Mouse (Mus musculus) left cerebral cortex, postnatal 25 days (tissue): ENCODE data around the gene Morn1. TPM values are rescaled to one million over a fixed set of nuclear protein-coding genes. Genes with fewer than 3 reads are reported as not detected.
"Not testable (repeated sequence)": the region's sequence is repeated elsewhere in the genome, so short reads cannot be mapped to it uniquely, and the experiment has no call there.

ENCODE experiments used
- DNase-seq, 2 experiments: peaks; one replicate each; pipeline ENCODE4 v3.0.0; 2022; ENCODE audit warnings: low spot score in 2 of 2, mixed read lengths in 1 of 2
- intact Hi-C: fragments of 180-260 bp; cut with DNase I; formaldehyde crosslinking; loops from one replicate; pipeline ENCODE4 v1.15.1; 2025
- total RNA-seq, 2 experiments: library from RNA; stranded (reverse); gene quantifications; 2 replicates each; pipeline ENCODE4 v1.2.3; 2021

Morn1 gene
- total RNA-seq, 2 experiments from 2014 or later = 8.6 to 9.7 TPM

DNA sequence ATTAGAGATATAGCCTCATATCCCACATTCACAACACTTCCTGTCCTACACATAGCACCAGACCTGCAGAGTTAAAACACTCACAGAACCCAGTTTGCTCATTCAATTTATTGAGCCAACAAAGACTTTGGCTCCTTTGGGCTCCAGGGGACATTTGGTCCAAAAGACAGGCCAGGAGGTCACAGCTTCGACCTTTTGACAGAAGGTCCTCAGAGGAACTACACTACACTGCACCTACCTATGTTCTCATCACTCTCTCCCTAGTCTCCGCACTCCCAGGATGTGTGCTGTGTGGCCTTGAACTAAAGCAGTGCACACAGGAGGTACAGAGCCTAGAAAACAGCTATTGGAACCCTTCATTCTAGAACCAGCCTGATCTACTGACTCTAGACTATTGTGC, 10.6 kb upstream of the Morn1 start:
- no peak for DNase-seq
- intact Hi-C loops = no loop called here

DNA sequence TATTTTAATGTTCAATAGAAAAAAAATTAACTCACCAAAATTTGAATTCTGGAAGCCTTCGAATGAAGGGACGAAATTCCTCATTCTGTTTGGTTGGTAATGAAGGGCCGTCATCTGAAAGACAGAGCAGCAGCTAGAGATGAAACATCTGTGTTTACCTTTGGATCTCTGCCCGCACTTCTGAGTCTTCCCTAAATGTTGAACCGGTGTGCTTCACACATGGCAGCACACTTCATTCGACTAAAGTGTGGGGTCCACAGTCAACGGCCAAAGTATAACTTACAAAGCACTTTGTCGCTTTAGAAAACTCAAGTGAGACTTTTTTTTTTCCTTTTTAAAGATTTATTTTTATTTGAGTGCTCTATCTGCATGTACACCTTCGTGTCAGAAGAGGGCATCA, 9.7 kb upstream of the Morn1 start:
- intact Hi-C loops = no loop called here

DNA sequence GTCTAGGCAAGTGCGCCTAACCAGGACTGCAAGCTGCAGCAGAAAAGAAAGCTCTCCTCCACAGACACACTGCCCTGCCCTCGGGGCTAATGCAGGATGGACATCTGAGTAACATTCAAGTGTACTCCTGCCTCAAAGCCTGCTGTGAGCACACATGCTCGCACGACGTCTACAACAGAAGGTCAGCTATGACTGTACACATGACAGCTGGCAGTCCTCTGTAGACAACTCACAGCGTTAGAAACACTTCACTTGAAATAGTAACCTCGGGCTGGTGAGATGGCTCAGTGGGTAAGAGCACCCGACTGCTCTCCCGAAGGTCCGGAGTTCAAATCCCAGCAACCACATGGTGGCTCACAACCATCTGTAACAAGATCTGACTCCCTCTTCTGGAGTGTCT, 7.6 kb upstream of the Morn1 start:
- intact Hi-C loops, DNase-seq: not testable (repeated sequence)

More for the DNA sequence above, 9.7 kb upstream of the Morn1 start:
- DNase-seq = no peak

DNA sequence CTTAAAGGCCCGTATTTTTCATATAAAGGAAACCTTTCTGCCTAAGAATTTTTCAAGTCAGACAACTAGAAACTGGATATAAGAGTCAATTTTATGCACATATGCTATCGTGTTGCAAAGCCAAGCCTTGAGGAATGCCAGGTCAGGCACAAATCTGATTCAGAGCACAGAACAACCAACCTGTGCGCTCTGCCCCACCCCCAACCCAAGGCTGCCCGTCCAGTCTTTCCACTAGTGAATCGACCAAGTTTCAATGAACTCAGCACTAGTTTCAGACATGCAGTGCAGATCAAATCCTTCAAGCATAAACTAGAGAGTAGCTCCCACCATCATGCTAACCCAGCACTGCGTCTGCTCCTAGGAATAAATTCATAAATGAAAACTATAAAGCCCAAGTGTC, 6.7 kb upstream of the Morn1 start:
- intact Hi-C loops = no loop called here
- DNase-seq = no peak

DNA sequence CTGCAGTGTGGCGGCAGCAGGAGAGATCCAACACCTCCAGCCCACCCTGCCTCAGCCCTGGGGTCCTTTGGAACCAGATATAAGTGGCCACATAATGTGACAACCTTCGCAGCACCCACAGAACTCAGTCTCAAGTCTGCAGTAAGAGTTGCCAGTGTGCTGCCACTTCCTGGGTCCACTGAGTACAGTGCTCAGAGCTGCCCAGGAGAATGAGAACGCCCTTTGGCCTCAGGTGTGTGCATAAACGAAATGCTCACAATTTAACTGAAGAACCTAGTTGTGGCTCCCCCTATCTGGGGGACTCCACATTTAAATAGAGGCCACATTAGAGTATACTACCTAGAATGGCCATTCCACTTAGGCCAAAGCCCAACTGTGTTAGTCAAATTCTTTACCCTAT, 2.8 kb upstream of the Morn1 start:
- no peak for DNase-seq
- intact Hi-C loops = no loop called here

DNA sequence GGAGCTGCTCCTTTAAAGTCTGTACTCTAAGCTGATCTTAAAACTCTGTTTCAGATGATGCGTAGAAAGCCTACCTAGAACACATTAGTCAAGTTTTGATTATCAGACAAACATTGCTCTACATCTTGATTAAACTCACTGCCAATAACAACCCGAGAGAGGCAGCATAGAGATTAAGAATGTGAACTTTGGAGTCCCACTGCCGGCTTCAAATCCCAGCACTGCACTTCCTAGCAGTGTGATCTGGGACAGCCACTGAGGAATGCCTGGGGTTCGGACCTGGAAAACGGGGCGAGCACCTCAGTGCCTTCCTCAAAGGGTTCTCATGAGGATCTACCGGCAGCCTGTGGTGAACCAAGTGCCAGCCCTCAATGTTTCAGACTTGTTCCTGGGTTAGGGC, 2.0 kb upstream of the Morn1 start:
- intact Hi-C loops = no loop called here

DNA sequence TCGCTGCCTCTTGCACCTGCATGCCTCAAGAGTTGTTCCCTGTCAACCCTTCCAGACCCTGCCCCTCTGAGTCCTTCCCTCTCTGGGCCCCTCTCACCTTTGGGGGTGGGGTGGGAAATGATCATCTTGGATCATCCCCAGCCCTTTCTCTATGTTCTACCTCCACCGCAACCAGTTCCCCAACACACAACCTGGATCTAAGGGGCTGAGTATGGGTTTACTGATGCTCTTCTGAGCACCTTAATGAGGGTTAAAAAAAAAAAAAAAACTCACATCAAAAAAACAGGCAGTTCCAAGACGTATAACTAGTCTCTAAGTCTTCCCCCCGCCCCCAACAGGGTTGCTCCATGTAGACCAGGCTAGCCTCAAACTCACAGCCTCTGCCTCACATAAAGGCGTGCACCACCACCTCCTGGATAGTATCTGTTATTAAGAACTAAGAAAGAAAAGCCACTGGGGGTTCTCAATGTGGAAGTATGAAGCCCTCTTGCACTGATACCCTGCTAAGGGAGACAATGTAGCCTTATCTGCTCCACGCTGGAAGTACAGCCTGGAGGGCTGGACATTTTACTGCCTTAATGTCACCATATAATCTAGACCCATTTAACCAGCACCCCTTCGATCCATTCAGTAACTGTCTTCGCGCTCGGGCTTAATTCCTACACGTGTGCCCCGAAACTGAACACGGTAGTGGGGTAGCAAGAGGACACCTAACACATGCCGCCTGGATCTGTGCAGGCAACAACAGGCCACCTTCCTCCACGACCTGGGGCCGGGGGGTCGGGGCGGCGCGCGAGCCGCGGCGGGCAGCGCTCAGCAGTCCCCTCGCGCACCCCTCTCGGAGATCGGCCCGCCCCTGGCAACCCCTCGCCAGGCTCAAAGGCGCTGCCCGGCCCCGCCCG, 920 bp upstream of the Morn1 start:
- intact Hi-C loops = no loop called here
- no peak for DNase-seq

More for the DNA sequence above, 2.0 kb upstream of the Morn1 start:
- no peak for DNase-seq

DNA sequence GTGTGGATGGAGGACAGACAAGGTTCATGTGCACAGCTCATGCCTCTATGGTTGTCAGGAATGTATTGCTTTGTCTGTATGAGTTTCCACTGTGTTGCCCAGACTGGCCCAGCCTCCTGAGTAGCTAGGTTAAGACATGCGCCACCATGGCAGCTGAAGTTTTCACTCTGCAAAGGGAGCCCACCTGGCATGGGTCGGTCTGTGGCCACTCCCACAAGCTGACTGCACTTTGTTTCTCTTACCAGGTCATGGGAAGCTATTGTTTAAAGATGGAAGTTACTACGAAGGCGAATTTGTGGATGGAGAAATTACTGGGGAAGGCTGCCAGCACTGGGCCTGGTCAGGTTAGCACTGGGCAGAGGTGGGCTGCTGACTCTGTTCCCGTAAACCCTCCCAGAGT, 2.9 kb downstream of the Morn1 start:
- intact Hi-C loops = no loop called here
- no peak for DNase-seq

DNA sequence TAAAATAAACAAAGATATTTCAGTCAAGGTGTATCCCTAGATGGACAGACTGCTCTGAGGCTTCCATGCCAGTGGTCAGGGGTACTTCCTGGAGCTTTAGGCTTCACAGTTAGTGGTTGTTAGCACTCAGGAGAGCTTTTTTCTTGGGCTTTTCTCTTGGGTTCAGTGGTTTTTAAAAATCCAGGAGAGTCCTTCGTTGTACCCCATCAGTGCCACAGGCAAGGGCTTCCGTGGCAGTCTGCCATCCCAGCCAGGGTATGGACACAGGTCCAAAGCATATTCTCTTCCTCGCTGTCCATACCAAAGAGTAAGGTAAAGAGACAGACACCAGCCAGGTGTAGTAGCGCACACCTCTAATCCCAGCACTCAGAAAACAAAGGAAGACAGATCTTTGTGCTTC, 3.8 kb downstream of the Morn1 start:
- no peak for DNase-seq
- intact Hi-C loops = no loop called here

DNA sequence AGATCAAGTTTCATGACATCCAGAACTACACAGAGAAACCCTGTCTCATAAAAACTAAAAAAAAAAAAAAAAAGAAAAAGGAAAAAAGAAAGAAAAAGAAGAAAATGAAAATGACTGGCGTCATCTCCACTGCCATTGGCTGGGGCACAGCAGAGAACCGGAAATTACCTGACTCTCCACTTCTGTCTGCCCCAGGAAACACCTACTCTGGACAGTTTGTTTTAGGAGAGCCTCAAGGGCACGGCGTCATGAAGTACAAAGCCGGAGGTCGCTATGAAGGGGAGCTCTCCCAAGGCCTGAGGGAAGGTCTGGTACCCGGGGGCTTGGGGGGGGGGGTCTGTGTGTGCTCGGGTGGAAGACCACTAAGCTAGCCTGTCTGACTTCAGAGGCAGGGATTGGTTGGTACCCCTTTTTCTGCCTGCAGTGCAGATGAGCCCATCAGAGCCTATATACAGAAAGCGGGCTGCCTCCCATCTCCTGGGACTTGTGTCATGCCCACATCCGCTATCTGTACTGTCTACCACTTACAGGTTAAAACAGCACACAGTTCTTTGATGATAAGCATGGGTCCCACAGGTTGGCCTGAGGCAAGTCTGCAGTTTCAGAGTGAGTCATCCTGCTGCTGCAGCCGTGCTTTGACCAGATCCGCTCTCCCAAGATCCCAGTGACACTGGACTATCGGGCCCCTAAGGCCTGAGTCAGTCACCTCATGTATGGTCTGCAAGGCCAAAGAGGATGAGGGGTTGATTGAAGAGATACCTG, 4.5 kb downstream of the Morn1 start:
- intact Hi-C loops = no loop called here
- no peak for DNase-seq

DNA sequence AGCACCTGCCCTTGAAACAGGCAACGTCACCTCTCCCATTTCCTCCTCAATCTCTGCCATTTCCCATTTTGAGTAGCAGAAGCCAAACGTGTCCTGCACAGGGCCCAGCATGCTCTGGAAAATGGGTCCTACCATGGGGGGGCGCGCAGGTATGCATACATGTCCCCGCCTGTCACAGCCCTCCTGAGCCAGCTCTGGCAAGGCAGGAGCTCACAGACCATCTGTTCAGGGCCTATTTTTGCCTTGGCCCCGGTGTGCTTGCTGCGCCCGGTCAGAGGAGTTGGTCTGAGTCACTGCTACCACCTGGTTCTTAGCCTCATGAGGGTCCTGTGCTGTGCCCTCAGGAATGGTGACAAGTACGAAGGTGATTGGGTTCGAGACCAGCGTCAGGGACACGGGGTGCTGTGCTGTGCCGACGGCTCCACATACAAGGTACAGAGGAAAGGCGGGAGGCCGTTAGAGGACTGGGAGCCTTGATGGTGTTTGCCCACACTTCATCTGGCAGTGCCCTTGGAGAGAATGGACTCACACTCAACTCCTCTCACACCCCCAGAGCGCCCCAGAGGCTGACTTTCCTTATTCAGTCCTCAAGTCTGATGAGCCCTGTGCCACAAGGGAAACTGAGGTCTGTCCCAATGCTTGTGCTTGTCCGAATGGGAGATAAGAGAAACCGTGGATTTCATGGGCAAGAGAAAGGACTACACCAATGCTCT, 6.5 kb downstream of the Morn1 start:
- DNase-seq = no peak
- intact Hi-C loops = no loop called here

DNA sequence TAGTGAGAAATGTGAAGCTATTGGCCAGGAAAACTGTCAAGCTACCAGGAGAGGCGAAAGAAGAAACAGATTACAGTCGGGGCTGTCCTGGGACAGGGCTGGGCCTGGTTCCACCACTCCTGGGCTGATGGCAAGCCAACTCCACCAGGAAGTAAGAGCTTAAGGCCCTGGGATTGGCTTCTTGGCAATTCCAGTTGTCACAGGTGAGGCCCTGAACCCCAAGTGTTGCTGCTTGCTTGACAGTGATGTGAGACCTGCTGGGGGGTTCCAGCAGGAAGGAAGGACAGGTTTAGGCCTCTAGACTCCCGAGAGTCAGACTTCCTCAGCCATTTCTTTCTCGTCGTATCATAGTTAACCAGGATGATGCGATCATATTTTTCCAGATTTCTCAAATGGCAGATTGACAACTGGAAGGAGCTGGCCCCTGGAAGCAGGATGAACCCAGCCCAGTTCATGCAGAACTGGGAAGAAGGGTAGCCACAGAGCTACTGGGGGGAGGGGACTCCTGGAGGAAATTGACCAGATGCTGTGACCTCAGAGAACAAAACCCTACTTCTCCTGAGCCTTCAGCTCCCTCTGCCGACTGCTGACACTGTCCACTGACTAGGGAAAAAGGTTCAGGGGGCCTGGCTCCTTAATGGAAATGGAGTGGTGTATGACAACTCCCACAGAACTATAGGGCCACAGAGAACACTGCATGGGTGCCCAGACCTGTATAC, 7.2 kb downstream of the Morn1 start:
- DNase-seq = no peak
- intact Hi-C loops = no loop called here

DNA sequence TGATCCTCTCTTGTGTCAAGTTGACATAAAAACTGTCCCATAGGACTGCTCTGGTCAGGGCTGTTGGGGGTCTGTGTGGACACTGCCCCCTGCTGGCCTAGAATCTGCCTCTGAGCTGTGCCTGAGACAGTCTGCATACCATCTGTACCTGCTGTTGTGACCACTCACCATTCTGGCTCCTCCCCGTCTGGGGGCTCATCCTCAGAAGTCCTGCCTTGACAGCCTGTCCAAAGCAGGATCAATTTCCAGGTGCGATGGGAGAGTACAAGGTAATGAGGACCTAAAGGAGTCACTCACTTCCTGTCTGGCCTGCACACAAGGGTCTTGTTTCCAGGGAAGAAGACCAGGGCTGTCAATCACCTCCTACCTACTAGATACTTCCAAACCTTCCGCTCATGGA, 8.2 kb downstream of the Morn1 start:
- intact Hi-C loops = no loop called here
- no peak for DNase-seq

DNA sequence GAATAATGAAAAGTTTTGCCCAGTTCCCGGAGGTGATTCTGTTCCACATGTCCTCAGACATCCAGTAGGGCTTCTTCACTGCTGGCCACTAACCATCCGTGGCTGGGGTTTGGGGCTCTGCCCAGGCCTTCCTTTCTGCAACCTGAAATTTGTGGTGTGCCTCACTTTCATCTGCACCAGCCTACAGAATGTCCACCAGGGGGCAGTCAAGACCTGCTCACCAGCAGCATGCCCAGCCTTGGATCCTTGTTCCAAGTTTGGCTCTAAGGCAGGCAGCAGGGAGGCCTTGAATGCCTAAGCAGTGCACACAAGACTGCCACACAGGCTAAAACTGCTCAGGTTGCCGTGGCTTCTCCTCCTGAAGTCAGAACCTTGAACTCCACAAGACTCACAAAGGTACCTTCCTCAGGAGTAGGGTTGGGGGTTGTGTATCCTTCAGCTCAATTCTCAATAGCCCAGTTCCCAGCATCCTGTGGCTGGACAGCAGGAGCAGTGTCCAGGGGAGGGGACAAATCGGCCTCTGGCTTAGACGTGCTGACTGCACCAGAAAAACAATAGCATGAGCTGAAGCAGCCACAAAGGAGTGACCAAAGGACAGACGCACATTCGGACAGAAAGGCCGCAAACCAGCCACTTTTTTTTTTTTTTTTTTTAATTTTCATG, 9.0 kb downstream of the Morn1 start:
- intact Hi-C loops = loop anchor here (1.0 kb wide), 2 partner anchors 154 to 213 kb away; partner anchors contain the start of gene Faap20
- peak; percentile 88 to 94 for DNase-seq

DNA sequence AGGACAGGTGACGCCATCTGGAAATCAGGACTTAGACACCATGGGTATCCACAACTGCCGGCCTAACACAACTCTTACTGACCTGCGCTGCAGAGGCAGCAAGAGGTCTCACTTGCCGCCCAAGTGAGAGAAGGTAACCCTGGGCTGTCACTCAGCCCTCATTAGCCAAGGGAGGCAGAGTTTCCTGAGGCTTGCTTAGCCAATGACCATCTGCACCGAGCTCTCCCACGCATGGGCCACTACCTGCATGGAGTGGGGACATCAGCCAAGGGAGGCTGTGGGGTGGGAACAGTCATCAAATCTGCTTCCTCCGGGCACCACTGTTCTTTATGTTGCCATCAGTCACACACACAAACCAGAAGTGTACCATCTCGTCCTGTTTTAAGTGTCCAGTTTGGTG, 9.6 kb downstream of the Morn1 start:
- no peak for DNase-seq
- intact Hi-C loops = loop anchor here (1.0 kb wide), 2 partner anchors 153 to 212 kb away; partner anchors contain the start of gene Faap20

DNA sequence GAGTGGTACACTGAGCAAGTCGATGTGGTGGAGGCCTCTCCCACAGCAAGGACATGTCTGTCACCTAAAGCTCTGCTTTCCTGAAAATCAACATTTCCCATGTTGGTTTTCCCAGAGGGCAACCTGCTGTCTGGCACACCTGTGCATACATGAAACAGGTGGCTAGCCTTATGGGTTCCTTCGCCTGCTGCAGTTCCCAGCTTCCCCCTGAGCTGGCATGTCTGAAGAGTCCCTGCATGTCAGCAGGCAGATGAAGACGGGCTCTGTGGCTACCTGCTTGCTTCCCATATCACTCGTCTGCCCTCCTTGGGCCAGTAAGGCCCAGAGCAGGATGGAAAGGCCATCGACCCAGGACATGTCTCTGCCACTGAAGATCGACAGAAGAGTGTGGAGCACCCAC, 11.1 kb downstream of the Morn1 start:
- intact Hi-C loops = no loop called here
- no peak for DNase-seq

DNA sequence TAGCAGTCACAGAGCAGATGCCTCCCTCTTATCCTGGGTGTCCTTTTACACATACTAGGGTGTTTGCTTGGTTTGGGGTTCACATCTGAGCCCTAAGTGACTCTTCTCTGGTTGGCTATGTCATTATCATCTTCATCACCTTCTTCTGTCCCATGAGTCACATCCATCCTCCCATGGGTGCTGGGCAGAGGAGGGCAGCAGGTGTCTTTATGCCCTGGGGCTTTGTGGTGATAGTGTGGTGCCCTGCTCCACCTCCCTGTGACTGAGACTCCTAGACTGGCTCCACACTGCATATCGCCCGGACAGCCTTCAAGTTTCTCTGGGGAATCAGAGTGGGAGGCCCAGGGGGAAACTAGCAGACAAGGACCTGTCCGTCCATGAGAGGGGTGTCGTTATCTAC, 12.2 kb downstream of the Morn1 start:
- no peak for DNase-seq

DNA sequence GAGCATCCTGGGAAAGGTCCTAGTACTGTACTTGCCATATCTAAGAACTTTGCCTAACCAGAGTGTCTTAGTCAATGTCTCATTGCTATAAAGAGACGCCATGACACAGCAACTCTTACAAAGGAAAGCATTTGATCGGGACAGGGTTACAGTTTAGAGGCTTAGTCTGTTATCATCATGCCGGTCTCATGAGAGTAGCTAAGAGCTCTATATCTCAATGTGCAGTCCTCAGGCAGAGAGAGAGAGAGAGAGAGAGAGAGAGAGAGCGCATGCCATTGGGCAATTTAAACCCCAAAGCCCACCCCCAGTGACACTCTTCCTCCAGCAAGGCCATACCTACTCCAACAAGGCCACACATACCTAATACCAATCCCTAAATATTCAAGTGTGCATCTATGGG, 21.5 kb downstream of the Morn1 start:
- intact Hi-C loops = no loop called here
- no peak for DNase-seq

More for the DNA sequence above, 12.2 kb downstream of the Morn1 start:
- intact Hi-C loops = no loop called here

DNA sequence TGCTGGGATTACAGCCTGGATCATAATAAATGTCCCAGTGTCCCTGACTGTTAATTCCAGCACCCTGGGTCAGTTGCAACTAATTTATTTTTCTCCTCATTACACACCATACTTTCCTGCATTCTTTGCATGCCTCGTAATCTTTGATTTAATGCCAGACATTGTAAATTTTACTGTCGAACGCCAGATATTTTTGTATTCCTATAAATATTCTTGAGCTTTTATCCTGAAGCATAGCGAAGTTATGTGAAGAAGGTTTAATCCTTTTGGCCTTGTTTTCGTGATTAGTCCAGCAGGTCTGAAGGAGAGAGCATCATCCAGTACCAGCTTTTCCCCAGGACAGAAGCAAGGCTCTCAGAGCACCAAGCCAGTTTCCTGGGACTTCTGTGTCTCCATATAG, 23.1 kb downstream of the Morn1 start:
- DNase-seq = no peak
- intact Hi-C loops = no loop called here
